Mouse (Mus musculus) stomach, postnatal 0 days (tissue): ENCODE measurements around the gene Syne3.

ENCODE experiments used
- CTCF ChIP-seq: IDR thresholded peaks from 2 replicates; pipeline ENCODE4 v1.5.1; 2016; ENCODE audit warnings: antibody characterized with exemption, low read depth, mild to moderate bottlenecking, moderate library complexity
- EP300 ChIP-seq: optimal IDR thresholded peaks from 2 replicates; pipeline ENCODE3; 2016; ENCODE audit warnings: antibody characterized with exemption

DNA sequence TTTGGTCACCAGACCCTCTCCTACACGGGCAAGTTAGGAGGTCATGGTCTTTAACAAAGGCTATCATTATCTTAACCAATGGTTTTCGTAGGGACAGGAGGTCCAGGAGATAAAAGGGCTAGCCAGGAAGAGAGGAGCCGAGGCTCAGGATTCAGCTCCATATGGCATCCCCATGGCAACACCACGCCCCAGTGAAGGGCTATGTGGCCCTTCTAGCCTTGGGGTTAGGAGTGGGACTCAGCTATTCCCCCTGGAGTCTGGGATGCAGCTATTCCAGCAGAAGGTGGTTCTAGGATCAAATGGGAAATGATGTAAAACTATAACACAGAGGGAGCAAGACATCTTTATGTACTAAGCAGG is 69.6 kb downstream of the Syne3 start:
- TF ChIP-seq CTCF, result no peak
- TF ChIP-seq EP300, result no peak
